Mouse (Mus musculus) olfactory bulb, adult 2 months (tissue): ENCODE measurements around the gene Lsmem1.

Experiments used
- CTCF ChIP-seq: fragments of 200-500 bp; IDR thresholded peaks from 2 replicates; pipeline ENCODE4 v1.5.1; 2012; ENCODE audit warnings: low read depth, mild to moderate bottlenecking, low read length, moderate library complexity; ENCODE audit not compliant: insufficient read depth
- POLR2A ChIP-seq: fragments of 200-500 bp; IDR thresholded peaks from 2 replicates; pipeline ENCODE4 v1.6.1; 2012; ENCODE audit warnings: mild to moderate bottlenecking, low read depth, low read length, moderate library complexity; ENCODE audit not compliant: insufficient read depth

DNA sequence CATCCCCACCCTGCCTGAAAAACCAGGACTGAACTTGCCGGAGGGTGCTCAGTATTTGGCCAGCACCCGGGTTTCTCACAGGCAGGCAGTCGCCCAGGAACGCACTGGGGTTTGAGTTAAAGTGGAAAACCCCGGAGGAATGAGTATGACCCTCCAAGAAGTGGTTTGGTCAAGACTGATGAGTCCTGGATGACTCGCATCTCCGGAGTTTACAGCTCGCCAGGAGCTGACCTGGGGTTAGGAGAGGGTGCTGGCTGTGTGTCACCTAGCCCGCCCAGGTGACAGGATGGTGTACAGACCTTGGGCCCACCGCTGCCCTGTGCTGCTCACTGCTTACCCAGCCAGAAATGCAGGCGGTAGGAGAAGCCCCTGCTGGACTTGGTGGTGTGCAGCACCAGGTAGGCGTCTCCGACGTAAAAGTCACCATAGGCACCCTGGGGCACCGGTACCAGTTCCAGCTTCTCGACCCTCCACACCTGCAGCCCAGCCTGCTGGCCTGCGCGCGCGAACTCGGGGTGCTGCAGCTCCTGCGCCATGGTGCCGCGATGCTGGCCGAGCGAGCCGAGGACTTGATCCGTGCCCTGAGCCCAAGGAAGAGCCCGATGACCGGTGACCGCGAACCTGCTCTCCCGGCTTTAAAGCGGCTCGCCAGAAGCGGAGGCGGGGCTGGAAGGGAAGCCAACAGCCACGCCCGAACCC, 65.6 kb downstream of the Lsmem1 start, which contains the start of gene Scin:
- TF ChIP-seq CTCF (no peak), POLR2A (no peak)
